Mouse (Mus musculus) forebrain, embryonic 11.5 days (tissue): ENCODE results near the gene Pde11a. TPM values are rescaled to one million over a fixed set of nuclear protein-coding genes. Genes with fewer than 3 reads are reported as not detected.

ENCODE experiments used
- ATAC-seq: fragments of 200-750 bp; cut with Nextera tagmentation; replicated peaks from 2 replicates; pipeline ENCODE4 v1.8.0; 2017; ENCODE audit warnings: moderate TSS enrichment; ENCODE audit not compliant: low FRiP score
- DNase-seq: peaks from one replicate; pipeline ENCODE4 v3.0.0-alpha.2; 2017; ENCODE audit warnings: low spot score
- H3K27ac ChIP-seq: fragments of 300-500 bp; sonication (generic); 2 replicates; pipeline ENCODE4 v1.5.1; 2014; ENCODE audit warnings: low read depth, low read length
- H3K27me3 ChIP-seq: fragments of 300-500 bp; sonication (generic); 2 replicates; pipeline ENCODE4 v1.6.1; 2014; ENCODE audit warnings: mild to moderate bottlenecking, low read length, mixed read lengths; ENCODE audit not compliant: control insufficient read depth, insufficient read depth
- H3K36me3 ChIP-seq: fragments of 300-500 bp; sonication (generic); 2 replicates; pipeline ENCODE4 v1.6.1; 2014; ENCODE audit warnings: mild to moderate bottlenecking, low read length, moderate library complexity, mixed read lengths; ENCODE audit not compliant: control insufficient read depth, insufficient read depth
- H3K4me1 ChIP-seq: fragments of 300-500 bp; sonication (generic); replicated peaks from 2 replicates; pipeline ENCODE4 v1.6.1; 2014; ENCODE audit warnings: low read length, mixed read lengths; ENCODE audit not compliant: control insufficient read depth, insufficient read depth
- H3K4me2 ChIP-seq: fragments of 300-500 bp; sonication (generic); 2 replicates; pipeline ENCODE4 v1.6.1; 2014; ENCODE audit warnings: low read depth, mild to moderate bottlenecking, low read length, moderate library complexity, mixed read lengths; ENCODE audit not compliant: severe bottlenecking
- H3K4me3 ChIP-seq: fragments of 300-500 bp; sonication (generic); 2 replicates; pipeline ENCODE4 v1.5.1; 2014; ENCODE audit warnings: low read depth, low read length
- H3K9ac ChIP-seq: fragments of 300-500 bp; sonication (generic); 2 replicates; pipeline ENCODE4 v1.6.1; 2014; ENCODE audit warnings: low read length
- H3K9me3 ChIP-seq: fragments of 300-500 bp; sonication (generic); 2 replicates; pipeline ENCODE4 v1.6.1; 2016; ENCODE audit warnings: low read length, mixed read lengths; ENCODE audit not compliant: control insufficient read depth
- WGBS: fragments of 180-500 bp; shearing (Covaris S2); extraction: QIAGEN DNeasy Blood & Tissue Kit; methylation state at CpG from one replicate; pipeline ENCODE4 v1.1.7; 2014; 5-methylcytosine and 5-hydroxymethylcytosine counted together
- polyA plus RNA-seq: library from polyadenylated mRNA; unstranded; fragments of >200 nt; fragmentation: Nextera tagmentation; extraction: Ambion mirVana; gene quantifications from 2 replicates; pipeline ENCODE4 v1.2.1, GENCODE M21; 2014

Pde11a gene
- polyA plus RNA-seq, 1 experiment from 2014 or later: 0.12 TPM

DNA sequence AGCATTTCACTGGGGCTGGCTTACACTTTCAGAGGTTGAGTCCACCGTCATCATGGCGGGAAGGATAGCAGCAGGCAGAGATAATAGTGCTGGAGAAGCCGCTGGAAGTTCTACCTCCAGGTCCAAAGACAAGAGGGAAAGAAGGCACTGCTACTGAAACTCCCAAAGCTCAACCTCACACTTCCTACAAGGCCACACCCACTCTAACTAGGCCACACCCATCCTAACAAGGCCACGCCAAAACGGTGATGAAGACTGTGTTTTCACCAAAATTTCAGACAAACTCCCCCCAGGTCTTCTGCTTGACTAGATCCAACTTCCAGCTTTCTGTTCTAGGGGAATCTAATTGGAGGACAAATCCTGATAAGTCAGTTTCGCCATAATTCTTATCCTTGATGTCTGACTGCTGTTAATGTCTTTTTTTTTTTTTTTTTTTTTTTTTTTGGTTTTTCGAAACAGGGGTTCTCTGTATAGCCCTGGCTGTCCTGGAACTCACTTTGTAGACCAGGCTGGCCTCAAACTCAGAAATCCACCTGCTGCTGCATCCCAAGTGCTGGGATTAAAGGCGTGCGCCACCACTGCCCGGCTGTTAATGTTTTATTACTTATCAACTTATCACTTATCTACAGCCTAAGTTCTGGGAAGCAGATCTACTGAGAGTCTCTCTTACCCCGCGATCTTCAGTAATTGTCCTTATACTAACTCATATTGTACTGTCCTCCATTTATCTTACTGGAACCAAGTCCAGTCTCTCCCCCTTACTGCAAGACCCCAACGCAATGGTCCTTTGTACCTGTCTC is 30.5 kb upstream of the Pde11a start:
- ATAC-seq (peak; percentile 16; the same call in 1 of the 2 replicates), DNase-seq (no peak)
- H3K4me1 ChIP-seq: peaks cover 3% of the 10 kb centered on the region; the same call in 1 of the 2 replicates
- H3K36me3 ChIP-seq: no peaks in the 10 kb centered on the region; the same call in 1 of the 2 replicates
- H3K4me3 ChIP-seq: peak overlapping the region; percentile 94; the same call in 1 of the 2 replicates
- H3K27me3 ChIP-seq: no peaks in the 10 kb centered on the region
- no peak overlapping the region for H3K27ac ChIP-seq
- no peak overlapping the region for H3K4me2 ChIP-seq
- H3K9me3 ChIP-seq: no peaks in the 10 kb centered on the region
- 73% methylated on average over 12 of the region's 13 CpGs for WGBS
- no peak overlapping the region for H3K9ac ChIP-seq

DNA sequence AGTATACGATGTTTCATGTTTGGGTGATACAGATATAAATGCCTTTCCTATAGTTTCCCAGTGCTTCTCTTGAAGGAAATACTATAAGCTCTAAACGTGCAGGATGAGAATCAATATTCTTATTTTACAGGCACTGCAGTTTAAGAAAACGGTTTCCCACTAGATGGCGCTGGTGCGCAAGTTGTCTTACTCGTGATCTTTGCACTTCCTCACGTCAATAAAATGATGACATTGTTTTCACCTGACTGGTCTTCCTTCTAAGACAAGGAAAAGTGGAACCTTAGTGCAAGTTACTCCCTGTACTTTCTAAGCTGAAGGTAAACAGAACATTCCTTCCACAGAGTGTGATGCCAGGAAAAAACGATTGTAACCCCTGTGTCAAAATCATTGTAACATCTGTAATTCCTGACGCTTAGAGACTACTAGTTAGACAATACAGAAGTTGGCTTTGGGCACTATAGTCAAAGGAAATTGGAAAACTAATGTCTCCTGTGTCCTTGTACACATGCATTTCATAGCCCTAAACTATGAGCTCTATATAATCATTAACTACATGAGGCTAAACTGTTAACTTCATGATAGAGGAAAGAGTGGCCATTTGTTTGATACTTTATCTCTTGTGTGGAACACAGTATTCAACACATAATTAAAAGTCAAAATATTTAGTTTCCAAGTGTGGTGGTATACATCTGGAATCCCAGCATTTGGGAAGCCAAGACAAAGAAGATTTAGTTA is 28.8 kb upstream of the Pde11a start:
- no peak overlapping the region for H3K4me2 ChIP-seq
- H3K36me3 ChIP-seq: no peaks in the 10 kb centered on the region
- H3K27ac ChIP-seq: no peak overlapping the region
- H3K4me1 ChIP-seq: peaks cover 3% of the 10 kb centered on the region; the same call in 1 of the 2 replicates
- H3K4me3 ChIP-seq: no peak overlapping the region
- H3K27me3 ChIP-seq: no peaks in the 10 kb centered on the region
- WGBS: 16% methylated on average over 9 of the region's 9 CpGs
- ATAC-seq (no peak), DNase-seq (peak; percentile 87)
- no peaks in the 10 kb centered on the region for H3K9me3 ChIP-seq
- H3K9ac ChIP-seq: no peak overlapping the region

DNA sequence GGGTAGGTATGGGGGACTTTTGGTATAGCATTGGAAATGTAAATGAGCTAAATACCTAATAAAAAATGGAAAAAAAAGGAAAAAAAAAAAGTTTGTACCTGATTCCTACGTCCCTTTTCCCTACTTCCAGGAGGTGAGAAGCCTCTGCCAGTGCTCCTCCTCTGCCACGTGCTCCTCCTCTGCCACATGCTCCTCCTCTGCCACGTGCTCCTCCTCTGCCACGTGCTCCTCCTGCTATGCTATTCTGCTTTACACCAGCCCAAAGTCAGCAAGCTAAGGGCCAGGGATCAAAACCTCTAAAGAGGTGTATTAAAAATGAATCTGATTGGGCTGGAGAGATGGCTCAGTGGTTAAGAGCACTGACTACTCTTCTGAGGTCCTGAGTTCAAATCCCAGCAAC is 27.2 kb upstream of the Pde11a start:
- Histone ChIP-seq H3K9me3 (no peaks in the 10 kb centered on the region), H3K36me3 (no peaks in the 10 kb centered on the region), H3K9ac (no peak overlapping the region), H3K4me3 (no peak overlapping the region), H3K27me3 (no peaks in the 10 kb centered on the region), H3K4me2 (no peak overlapping the region), H3K27ac (no peak overlapping the region), H3K4me1 (peaks cover under 1% of the 10 kb centered on the region; the same call in 1 of the 2 replicates)
- ATAC-seq: no peak
- WGBS: 77% methylated on average over 4 of the region's 4 CpGs
- DNase-seq: no peak

DNA sequence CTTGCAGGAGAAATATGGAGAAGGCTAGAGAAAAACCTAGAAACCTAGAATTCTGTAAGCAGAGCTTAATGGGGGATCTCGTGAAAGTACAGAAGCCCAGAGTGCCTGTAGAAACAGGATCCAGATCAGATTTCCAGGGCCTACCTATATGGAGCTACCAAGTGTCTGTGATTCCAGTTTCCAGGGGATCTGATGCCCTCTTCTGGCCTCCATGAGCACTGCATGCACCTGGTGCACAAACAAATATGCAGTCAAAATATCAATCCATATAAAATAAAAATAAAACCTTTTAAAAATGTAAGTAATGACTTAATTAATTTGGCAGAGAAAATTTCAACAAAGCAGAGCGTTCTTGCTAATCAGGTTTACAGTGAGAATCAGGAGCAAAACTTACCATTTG is 23.5 kb upstream of the Pde11a start:
- H3K27me3 ChIP-seq: no peaks in the 10 kb centered on the region
- H3K27ac ChIP-seq: no peak overlapping the region

DNA sequence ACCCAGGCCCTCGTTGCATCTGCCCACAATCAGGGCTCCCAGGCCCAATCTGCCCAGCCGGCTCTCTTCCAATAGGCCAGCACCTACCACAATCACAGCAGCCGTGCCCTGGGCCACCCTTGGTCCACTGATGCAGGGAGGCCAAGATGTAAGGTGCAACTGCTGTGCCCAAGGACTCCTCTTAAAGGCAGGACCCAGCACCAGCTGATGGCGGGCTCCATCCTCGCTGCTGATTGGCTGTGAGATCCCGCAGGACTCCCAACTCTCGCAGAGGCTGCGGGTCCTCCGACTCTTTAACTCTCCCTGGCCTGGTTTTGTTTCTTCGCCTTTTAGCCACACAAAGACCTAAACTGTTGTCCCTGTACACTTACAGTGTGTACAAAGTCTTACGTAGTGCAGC is 21.7 kb upstream of the Pde11a start, which contains the start of gene Cyct:
Gene Cyct, minus strand, starts transcription at position 225 of the 400 bp plus-strand sequence.
- Histone ChIP-seq H3K9ac (no peak within 1 kb of the TSS), H3K36me3 (no peaks in the 10 kb centered on the region), H3K4me3 (no peak within 1 kb of the TSS), H3K9me3 (no peaks in the 10 kb centered on the region), H3K27ac (no peak within 1 kb of the TSS), H3K4me2 (no peak within 1 kb of the TSS), H3K4me1 (no peaks in the 10 kb centered on the region), H3K27me3 (no peaks in the 10 kb centered on the region)
- ATAC-seq (no peak), DNase-seq (no peak)
- WGBS: 88% methylated on average over 11 of the region's 11 CpGs

More for the DNA sequence above, 23.5 kb upstream of the Pde11a start:
- ATAC-seq: no peak
- DNase-seq: no peak
- 64% methylated on average over 2 of the region's 2 CpGs for WGBS
- Histone ChIP-seq H3K4me3 (no peak overlapping the region), H3K36me3 (no peaks in the 10 kb centered on the region), H3K4me1 (no peaks in the 10 kb centered on the region), H3K9ac (no peak overlapping the region), H3K4me2 (no peak overlapping the region), H3K9me3 (no peaks in the 10 kb centered on the region)

DNA sequence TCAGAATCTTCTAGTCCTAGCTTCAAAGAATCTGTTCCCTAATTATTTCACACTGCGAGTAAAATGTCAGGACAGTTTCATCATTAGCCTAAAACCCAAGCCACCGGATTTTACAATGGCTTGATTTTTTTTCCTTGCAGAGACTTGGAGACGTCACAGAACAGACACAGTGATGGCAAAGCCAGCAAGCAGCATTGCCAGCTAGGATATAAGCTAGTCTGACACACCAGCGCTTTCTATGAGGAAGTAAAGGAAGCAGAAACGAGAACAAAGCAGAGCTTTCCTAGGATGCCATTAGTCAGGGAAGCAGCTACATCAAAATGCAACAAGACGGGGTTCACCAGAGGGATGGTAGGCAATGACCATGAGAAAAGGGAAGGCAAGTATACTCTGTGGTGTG is 9.3 kb upstream of the Pde11a start:
- Histone ChIP-seq H3K4me1 (no peaks in the 10 kb centered on the region), H3K4me2 (no peak overlapping the region), H3K27me3 (no peaks in the 10 kb centered on the region), H3K4me3 (no peak overlapping the region), H3K9ac (no peak overlapping the region), H3K27ac (no peak overlapping the region), H3K9me3 (no peaks in the 10 kb centered on the region), H3K36me3 (no peaks in the 10 kb centered on the region)
- 71% methylated on average over 6 of the region's 6 CpGs for WGBS
- ATAC-seq (no peak), DNase-seq (no peak)

DNA sequence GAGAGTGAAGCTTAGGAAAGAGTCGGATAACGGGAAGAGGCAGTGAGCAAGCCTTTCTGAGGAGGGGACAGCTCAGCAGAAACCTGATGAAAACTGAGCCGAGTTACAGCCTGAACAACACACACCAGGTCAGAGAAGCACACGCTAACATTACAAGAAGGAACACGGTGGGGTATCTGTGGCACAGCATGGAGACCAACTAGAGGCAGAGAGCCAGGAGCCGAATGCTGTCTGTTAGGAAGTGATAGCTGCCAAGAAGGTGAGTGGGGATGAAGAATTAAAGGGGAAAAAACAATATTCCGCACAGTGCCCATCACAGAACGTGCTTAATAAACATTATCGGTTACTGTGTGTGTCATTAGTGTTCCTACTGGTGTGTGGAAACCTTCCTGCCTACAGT is 3.6 kb upstream of the Pde11a start:
- Histone ChIP-seq H3K27ac (no peak overlapping the region), H3K4me3 (no peak overlapping the region), H3K9ac (no peak overlapping the region), H3K27me3 (no peaks in the 10 kb centered on the region; the same call in 1 of the 2 replicates), H3K9me3 (no peaks in the 10 kb centered on the region), H3K36me3 (no peaks in the 10 kb centered on the region), H3K4me2 (no peak overlapping the region), H3K4me1 (0 out of 2 replicates have a peak, but pooled peaks cover 3% of the 10 kb centered on the region)
- WGBS: 88% methylated on average over 9 of the region's 9 CpGs
- no peak for ATAC-seq
- DNase-seq: no peak

DNA sequence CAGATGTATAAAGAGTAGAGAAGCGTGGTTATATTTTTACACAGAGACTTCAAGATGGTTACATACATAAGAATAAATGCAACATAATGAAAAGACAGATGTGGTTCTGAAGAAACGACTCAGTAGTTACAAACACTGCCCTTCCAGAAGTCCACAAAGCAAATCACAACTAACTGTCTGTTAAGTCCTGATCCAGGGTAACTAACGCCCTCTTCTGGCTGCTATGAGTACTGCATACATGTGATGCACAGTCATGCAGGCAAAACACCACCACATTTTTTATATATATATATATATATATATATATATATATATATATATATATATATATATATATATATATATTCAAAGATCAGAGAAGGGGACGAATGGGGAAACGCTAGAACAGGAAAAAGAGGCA is 4.0 kb downstream of the Pde11a start:
- no peak for DNase-seq
- Histone ChIP-seq H3K9me3 (no peaks in the 10 kb centered on the region), H3K27me3 (no peaks in the 10 kb centered on the region; the same call in 1 of the 2 replicates), H3K4me3 (no peak overlapping the region), H3K9ac (no peak overlapping the region), H3K4me1 (0 out of 2 replicates have a peak, but pooled peaks cover 3% of the 10 kb centered on the region), H3K4me2 (no peak overlapping the region), H3K27ac (no peak overlapping the region), H3K36me3 (no peaks in the 10 kb centered on the region)
- WGBS: 82% methylated on average over 5 of the region's 5 CpGs
- ATAC-seq: no peak
